Mouse (Mus musculus): ENCODE measurements around the gene Slco1a5.
A peak's percentile ranks its signal among the peaks of the same experiment; 100 is the strongest.
"Not testable (repeated sequence)": the region's sequence is repeated elsewhere in the genome, so short reads cannot be mapped to it uniquely, and the experiment has no call there.

Slco1a5 gene

DNA sequence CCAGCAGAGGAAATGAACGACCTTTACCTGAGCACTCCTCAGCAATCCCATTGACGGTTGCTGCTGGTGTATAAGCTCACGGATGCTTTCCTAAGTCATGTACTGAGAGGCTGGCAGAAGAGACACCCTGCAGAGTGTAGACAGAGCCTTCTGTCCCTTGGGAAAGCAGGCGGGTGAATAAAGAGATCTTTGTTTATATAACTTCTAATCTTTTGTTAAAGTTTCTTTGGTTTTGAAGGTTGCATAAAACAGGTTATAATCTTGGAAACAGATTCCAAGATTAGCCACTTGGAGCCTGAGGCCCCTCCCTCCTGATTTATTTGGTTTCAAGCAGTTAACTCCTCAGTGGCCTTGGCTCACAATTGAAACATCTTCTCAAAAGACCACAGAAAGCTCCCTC, at the start of gene Slco1a5:
Gene Slco1a5, minus strand, starts transcription at position 101 of the 400 bp plus-strand sequence.
- no peak for DNase-seq

DNA sequence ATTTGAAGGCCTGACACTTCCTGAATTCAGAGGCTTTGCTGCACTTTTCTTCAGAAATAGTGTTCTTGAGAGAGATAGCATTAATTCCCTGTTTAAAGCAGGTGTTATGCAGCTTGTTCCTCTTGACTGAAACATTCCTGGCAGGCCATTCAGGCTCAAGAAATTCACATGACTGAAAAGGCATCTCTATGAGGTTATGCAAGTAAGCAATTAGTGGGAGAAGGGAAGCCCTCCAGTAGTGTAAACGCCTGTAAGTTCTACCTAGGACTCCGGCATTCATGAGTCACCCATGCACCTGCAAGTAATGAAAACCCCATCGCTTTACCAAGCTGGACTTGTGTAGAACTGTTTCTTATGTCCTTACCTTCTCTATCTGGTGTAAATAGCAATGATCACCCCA, 46.8 kb upstream of the Slco1a5 start:
- DNase-seq = no peak

DNA sequence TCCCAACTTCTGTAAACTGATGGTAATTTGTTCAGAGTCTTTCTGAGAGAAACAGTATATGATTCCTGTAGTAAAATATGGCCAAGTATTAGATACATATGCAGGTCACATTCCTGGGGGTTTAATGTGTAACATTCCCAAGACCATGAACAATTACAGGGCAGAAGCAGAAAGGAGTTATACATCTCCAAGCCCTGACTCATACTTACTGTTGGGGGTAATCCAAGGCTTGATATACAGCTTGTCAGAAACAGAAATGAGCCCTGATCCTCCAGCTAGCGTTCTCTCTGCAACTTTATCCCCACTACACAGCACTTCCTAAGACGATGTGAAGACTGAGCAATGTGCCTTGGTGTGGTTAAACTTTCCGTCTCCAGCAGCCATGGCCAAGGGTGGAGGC, 44.8 kb upstream of the Slco1a5 start:
- DNase-seq = no peak

DNA sequence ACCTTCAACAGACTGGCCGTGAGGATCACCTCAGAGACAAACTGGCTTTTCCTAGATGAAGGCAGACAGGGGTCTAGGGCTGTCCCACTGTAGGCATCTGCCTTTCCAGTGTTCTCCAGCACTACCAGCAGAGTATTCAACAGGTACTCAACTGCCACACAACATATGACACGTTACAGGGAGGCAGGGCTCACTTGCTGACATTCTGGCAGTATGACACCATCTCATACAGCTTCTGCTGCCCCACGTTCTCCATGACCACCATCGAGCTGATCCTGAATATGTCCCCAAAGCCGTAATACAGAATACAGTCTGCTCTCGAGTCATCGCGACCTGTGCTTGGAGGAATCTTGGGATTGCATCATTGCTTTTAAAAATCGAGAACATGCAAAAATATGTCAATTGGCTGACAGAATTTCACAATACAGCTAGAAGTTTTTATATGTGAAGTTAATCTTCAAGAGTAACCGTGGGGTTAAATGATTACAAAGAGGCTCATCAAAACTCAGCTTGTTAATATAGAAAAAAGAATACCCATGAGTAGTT, 43.8 kb upstream of the Slco1a5 start:
- no peak for DNase-seq

DNA sequence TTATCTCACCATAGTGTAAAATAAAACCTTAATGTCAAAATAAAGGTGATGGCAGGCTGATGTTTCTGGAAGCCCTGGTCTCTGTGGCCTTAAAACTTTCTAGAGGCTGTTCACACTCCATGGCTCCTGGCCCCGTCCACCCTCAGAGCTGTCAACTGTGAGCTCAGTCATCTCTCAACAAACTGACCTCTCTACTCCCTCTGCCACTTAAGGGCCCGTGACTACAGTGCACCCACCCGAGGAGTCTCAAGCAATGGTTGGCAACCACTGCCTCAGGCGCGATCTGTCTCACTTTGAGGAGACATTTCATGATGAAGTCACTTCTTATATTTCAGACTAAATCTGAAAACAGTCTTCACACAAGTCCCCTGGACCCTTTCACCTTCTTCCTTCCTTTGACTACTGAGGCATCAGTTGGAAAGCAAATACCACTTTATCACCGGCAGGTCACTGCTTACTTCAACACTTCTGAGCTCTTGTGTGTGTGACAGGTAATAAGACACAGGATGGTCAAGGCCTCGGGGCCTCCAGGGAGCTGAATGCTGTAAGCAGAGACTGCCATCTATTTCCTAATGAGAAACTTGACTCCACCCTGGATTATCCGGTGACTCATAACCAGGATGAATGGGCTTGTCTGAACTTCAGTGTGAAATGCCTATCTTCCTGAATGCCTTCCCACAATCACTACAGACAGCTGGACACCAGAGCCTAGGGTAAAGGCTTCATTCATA, 43.1 kb upstream of the Slco1a5 start:
- DNase-seq = no peak

DNA sequence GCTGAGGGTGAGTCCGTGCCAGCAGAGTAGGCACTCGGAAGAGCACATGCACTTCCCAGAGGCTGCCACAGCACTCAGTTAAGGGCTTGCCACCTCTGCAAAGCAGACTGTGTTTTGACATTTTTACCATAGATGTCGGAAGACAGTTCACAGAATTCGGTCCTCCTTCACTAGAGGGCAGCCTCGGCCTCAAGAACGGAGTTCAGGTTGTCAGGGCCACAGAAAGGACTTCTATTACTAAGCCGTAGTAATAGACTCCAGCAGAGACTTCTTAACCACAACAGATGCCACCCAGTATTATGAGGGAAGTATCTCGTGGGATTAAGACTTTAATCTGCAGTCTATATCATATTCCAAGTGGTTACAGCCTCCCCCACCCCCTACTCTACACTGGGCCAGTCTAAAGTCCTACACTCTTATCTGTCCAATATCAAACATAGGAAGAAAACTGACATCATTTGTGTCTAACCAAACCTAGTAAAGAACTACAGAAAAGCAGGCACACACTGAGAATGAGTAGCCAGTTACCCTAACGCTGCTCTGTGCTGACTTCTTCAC, 40.3 kb upstream of the Slco1a5 start:
- DNase-seq = no peak

DNA sequence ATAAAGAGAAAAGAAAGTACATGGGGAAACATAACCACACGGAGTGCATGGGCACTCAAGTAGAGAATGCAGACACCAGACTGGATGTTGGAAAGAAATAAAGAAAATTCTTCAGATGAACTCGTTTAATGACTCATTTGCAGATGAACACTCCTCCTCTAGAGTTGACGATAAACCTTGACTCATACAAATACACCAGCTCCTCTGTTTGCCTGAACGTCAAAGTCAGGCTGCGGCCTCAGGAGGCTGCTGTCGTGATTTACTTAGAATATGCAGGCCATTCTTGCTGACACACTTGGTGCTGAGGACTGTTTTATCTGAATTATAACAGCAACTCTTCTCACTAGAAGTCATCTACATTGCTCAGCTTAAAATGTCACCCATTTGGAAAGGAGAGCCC, 39.3 kb upstream of the Slco1a5 start:
- DNase-seq = no peak

DNA sequence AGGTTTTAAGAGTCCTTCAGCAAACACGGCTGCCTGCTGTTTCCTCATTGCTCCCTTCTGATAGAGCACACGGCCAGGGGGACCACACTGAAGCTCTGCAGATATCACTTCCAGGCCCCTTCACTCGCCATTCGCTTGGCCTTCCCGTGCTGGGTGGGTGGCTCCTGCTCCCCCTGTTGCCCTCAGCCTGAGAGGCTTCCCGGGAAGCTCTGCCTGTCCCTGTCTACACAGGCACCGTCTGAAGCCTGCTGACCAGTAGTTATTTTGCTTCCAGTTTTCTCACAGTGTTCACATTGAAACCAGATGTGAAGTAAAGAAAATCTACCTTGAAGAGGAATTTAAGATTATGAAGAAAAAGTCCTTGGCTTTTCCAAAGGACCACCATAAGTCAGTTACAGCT, 34.3 kb upstream of the Slco1a5 start:
- DNase-seq = no peak

DNA sequence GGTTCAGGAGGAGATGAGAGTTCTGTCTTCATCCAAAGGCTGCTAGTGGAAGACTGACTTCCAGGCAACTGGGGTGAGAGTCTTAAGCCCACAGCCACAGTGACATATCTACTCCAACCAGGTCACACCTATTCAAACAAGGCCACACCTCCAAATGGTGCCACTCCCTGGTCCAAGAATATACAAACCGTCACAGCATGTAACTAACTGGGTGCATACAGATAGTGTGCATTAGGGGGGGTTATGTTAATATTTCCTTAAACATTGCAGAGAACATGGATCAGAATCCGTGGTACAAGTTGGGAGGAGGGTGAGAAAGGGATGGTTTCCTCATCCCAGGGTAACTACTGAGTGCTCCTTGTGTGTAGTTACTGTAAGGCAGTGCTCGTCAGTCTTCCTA, 29.3 kb upstream of the Slco1a5 start:
- DNase-seq = not testable (repeated sequence)

DNA sequence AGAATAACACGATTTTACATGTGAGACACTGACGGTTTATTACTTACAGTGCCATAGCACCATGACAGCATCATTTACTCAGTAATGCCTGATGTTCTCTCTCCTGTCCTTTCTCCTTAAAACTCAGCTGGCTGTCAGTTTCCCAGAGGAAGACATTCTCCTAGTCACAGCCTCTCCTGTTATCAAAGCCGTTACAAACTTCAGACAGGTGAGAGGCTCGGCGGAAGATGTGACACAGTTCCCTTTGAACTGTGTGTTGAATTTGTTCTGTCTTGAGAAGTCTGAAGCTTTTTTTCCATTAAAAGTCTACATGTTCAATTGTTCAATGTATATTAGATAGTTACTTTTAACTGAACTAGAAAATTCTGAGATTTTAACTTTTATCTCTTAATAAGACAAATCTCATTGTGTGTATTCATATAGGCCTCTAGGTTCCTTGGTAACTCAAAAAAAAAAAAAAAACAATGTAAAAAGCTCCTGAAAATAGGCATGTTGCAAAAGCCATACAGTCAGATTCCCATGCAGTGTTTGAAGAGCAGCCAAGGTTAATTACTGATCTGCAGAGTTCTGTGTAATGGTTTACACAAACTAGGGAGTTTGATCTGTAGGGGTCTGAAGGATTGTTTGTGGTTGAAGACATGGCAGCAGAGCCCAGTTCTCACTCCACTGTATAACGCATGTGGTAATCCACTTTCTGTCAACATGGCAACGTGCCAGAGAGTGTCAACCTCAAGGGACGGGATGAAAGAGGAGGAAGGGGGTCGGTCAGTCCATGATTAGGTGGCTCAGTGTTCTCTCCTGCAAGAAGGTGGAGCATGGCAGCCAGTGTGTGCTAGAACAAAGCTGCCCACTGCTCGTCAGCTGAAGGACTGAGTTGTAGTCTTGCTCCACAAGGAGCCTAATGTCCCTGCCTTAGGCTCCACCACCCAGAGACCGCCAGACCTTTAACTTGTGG, 24.9 kb upstream of the Slco1a5 start:
- peak; percentile 12 for DNase-seq

DNA sequence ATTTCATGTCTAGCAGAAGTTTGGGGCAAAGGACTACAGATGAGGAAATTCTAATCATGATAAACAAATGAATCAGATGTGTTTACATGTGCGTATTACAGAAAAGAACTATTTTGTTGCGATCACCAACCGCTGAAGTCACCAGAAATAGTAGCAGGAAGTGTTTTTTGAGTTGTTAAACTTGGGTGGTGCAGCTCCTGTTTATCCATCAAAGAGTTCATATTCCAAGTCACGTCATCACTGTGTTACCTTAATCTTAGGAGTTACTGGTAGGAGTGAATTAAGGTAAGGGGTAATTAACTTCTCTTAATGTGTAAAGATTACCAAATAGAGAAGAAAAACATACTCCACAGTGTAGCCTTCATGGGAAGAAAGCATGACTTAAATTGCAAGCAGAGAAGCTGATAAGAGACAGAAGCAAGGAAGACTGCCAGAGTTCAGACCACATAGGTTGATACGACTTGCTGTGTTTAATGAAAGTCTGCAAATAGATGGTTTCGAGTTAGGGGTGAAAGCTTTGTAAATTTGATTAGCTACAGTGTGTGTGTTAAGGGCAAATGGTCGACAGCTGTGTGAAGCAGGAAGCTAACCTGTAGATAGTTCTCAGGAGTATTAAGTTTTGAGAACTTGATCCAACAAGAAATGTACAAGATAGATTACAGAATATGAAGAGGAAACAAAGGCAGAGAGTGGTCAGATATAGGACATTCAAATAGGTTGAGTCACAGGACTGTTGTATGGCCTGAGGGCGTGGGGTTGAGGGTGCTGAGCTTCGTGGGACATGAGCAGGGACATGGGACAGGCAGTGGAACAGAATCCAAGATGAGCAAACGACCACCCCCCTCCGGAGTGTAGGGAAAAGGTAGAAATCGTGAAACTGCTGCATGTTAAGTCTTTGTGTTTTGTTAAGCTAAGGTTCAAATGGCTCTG, 23.7 kb upstream of the Slco1a5 start:
- no peak for DNase-seq

DNA sequence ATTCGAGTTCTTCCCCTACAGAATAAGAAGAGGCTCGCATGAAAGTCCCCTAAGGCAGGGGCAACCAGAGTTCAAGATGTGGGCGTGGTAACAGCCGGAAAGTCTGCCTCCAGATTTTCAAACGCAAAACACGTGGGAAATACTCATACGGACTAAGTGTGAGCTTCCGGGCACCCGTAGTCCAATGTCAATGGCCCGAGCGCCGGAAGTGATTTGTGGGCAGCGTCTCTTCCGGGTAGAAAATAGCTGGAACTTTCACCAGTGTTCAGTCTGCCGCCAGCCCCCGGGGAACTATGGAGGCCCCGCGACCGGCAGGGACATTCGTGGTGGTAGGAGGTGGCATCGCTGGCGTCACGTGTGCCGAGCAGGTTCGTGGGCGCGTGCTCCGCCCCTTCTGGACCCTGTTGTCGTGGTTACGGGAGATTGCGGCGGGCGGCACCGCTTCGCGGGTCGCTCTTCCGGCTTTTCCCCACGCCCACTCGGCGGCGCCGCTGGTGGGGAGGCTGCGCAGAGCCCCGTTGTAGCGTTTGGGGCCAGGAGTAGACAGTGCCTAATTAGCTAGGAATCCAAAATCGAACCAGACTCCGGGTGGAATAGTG, 22.8 kb upstream of the Slco1a5 start, which contains the start of gene Pyroxd1:
Gene Pyroxd1, plus strand, starts transcription at position 215 of the 599 bp plus-strand sequence.
- DNase-seq = peak; percentile 91

DNA sequence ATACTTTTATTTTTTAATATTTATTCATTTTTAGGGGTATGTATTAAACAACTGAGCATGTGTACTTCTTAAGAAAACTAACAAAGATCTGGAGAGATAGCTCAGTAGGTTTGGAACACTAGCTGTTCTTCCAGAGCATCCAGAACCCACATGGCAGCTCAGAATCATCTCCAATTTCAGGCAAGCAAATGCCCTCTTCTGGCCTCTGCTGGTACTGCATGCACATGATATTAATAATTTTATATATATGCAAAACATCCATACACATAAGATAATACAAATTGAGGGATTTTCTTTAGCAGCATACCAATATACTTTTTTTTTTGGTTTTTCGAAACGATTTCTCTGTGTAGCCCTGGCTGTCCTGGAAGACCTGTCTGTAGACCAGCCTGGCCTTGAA, 20.8 kb upstream of the Slco1a5 start:
- DNase-seq = peak; percentile 47

DNA sequence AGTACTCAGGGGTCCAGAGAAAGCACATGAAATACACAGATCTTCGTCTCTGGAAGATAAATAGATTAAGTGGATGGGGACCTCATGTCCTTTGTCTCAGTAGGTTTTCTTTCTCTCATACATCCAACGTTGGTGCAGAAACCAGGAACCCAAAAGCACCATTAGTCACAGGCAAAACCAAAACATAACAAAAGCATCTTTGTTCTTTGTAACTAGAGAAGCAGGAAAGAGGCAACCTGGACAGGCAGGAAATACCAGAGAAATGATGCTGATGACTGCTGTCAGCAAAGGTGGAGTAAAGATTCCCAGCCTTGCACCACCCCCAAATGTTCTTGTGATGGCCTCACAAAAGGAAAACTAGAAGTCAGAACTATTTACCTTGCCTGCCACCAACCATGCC, 16.8 kb upstream of the Slco1a5 start:
- no peak for DNase-seq

DNA sequence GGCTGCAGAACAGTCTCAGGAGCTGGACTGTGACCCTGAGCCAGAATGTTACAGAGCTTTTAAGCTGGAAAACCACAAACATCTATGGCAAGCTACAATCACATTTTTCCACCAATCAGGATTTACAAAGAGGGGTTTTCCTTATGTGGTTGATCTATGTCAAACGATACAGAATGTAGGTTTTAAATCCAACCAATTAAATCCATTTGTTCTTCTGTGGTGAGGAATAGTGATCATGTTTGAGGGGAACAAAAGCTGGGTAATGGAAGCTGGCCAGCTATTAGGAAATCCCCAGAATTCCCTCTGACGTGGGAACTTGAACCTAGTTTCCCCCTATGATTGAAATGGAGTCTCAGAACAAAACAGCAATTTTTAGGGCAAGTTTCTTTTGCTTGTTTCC, 16.2 kb upstream of the Slco1a5 start:
- DNase-seq = no peak

DNA sequence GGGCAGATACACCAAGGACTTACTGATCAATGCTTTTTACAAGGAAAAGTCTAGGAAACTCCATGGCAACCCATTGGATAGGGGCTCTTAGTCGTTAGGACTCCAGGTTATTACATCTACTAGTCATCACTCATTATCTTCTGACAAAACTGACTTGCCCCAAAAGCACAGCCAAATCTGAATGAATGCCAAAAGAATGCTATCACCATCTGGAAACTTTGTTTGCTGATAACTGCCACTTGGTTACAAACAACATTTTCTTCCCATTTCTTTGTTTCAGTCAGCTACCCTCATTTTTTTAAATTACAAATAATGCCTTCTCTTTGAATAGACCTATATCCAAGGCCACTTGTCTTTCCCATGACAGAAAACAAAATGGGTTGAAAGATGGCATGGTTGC, 6.4 kb upstream of the Slco1a5 start:
- no peak for DNase-seq

DNA sequence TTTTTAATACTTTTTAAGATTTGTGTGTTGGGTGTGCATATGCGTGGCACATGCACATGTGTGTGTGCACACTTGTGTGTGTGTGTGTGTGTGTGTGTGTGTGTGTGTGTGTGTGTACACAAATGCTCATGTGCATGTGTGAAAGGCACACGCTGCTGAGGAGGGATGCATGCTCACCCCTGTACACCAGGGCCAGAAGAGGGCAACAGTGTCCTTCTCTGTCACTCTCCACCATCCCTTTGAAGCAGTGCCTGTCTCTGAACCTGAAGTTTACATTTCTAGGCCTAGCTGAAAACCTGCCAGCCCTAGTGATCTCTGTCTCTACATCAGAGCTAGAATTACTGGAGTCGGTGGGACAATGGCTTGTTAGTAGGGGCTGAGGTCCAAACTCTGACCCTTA, 3.8 kb upstream of the Slco1a5 start:
- DNase-seq = no peak

DNA sequence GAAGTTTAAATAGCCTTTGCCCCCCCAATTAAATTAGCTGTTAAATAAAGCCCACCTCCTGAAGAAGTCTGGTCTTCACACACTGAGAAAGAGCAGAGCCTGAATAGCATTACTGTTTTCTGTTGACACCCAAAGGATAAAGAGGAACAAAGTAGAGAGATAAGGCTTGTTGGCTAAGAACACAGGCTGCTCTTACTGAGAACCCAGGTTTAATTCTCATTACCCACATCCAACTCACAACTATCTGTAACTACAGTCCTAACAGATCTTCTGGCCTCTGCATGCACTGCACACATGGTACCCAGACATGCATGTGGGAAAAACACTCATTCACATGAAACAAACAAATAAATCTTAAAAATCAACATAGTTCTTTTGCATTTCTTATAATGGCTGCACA, 5.7 kb downstream of the Slco1a5 start:
- no peak for DNase-seq

DNA sequence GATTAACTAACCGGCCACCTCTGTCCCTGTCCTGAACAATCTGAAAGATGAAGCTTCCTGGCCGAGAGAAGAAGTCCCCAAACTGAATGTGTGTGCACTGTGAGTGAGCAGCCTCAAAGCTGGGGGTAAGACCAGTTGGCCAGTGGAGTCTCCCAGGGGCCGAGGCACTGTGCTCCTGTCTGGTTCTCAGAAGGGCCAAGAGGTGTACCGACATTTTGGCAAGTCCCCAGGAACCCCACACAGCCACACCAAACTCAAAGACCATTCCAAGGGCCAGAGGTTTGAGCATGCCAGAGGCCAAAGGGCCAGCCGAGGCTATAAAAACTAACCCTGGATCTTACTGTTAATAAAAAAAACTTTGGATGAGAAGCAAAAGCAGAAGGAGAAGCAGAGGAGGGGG, 8.5 kb downstream of the Slco1a5 start:
- no peak for DNase-seq

DNA sequence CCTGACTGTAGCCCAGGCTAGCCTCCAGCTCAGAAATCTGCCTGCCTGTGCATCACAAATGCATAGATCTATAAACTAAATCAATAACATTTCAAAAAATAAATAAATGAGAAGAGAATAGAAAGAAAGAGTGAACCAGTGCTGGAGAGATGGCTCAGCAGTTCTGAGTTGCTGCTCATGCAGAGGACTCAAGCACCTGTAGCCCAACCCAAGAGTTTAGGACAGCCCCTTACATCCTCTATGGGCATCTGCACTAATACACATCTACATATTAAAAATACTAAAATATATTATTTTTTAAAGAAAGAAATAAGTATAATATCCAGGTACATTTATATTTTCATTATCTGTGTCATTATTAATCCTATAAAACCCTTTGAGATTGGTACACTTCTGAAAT, 17.7 kb downstream of the Slco1a5 start:
- DNase-seq = no peak

DNA sequence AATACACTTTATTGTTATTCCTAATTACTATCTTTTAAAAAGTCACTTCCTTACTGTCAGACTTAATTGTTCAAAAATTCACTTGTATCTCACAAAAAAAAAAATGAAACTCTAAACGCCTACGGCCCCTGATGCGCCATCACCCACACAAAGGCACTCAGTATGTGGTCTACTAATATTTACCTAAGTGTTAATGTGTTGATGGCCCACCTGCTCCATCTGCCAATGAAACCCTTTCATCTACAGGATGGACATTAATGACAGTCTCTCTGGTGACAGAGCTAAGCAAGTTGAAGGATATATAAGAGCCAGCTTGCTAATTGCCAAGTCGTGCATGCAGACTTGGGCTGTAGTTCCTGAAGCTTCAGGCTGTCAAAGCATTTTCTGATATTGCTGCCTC, 24.7 kb downstream of the Slco1a5 start, which contains the start of gene Iapp:
Gene Iapp, plus strand, starts transcription at position 326 of the 400 bp plus-strand sequence.
- no peak for DNase-seq
